Mouse (Mus musculus) kidney, postnatal 36 days (tissue): ENCODE measurements around the gene Apol9a.
A peak's percentile ranks its signal among the peaks of the same experiment; 100 is the strongest.

ENCODE experiments used
- DNase-seq, 2 experiments: peaks; one replicate each; pipeline ENCODE4 v3.0.0; 2021 to 2022; ENCODE audit warnings: mixed read lengths in 2 of 2

Apol9a gene

GRCm38 (mm10) chr15:77376920-77377319, 34.0 kb downstream of the Apol9a start:
- DNase-seq = no peak

DNA sequence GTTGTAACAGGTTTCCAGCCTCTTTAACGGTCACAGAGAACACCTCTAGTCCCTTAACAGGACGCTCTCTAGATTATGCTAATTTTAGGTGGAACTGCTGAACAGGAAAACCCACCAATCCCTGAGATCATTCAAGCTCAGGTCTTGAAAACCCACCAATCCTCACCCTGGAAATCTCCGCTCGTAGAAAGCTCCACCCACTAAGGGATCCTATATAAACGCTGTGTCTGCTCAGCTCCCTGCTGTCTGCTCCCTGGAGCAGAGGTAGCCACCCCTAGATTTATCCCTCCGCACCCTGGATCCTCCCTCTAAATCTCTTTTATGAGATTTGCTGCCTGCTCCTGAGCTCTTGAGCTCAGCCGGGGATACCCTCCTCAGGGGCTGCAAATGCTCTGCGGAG, 40.3 kb downstream of the Apol9a start:
- no peak for DNase-seq

GRCm38 (mm10) chr15:77369981-77370380, 41.0 kb downstream of the Apol9a start:
- no peak for DNase-seq

- no peak for DNase-seq
Observed at GRCm38 (mm10) chr15:77368818-77369320, 42.1 kb downstream of the Apol9a start.

DNA sequence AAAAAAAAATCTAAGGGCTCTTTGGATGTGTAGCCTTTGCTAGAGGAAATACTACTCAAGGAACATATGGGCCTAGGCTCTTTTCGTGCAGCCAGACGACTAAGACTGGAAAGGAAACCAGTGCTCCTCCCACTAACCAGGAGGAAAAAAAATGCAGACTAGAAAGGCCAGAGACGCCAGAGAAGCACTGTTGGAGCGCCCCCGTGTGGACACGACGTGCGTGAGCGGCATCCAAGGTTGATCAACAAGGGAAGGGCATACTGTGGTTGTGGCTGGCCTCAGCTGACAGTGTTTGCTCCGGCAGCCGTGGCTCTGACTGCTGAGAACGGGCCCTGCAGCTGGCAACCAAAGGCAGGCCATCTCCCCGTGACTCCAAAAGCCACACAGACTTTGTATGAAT, 42.8 kb downstream of the Apol9a start:
- DNase-seq = peak; percentile 96 to 98

DNA sequence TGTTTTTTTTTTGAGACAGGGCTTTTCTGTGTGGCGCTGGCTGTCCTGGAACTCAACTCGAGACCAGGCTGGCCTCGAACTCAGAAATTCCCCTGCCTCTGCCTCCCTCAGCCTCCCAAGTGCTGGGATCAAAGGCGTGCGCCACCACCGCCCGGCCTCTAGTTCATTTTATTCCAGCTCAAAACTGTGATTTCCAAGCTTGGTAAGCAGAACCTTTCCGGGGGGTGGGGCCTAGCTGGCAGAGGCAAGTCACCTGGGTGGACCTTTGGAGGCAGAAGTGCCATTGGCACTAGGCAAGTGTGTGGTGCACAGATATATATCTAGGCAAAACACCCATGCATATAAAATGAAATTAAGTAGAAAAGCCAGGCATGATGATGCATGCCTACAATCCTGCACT, 43.4 kb downstream of the Apol9a start:
- peak in 1 of 2 experiments; percentile 42 for DNase-seq

DNA sequence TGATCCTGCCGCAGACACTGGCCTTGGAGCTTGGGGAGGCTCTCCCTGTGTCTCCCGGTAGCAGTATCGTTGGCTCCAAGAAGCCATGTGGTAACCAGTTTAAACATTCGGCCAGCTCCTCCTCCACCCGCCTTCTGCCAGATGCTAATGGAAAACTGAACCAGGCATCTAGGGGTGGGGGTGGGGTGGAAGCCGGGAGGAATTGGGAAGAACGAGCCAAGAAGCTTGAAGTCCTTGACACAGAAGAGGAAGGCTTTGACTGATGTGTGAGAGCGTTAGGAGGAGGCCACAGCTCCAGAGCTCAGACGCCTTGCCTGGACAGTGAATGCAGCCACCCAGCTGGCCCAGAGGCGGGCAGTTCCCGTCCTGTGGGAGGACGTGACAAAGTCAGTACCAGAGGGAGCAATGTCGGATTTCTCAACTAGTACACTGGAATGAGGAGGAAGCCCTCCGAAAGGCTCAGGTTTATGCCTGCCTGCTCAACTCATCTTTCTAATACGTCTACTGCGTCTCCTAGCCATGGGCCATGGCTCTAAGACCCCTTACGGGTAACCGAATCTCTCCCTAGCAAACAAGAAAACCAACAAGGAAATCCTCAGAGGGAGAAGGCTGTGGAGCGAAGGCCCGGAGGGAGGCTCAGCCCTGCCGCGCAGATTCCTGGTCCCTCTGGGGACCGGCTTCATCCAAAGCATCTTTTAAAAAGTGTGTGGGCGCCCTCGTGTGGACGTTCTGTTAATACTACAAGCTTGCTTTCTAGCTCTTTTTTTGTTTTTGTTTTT, 44.0 kb downstream of the Apol9a start:
- DNase-seq = peak; percentile 86 to 94

DNA sequence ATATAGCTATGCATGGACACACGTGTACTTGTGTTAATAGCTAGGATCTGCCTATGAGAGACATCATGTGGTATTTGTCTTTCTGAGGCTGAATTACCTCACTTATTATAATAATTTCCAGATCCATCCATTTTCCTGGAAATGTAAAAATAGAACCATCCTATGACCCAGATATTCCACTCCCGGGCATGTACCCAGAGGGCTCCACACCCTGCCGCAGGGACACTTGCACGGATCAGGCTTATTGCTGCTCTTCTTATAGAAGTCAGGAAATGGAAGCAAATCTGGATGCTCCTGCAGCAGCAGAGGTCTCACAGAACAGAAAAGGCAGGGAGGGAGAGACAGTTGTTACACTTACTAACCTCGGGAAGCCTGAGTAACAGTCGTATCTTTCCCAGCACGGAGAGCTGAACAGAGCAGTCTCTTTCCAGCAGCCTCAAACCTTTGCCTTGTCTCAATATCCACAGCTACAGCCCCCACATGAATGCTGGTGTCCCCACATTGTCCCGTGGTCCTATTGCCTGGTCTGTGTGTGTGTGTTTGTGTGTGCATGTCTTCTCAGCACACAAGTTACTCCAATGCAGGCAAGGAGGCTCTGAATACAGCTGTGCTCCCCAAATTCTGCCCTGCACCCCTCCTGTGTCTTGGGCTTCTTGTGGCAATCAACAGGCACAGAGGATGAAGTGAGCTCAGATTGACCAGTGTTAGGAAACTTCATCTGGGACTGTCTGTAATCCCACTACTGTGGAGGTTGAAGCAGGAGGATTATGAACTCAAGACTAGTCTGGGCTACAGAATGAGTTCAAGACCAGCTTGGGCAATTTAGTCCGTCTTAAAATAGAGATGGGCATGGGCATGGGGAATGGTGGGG, 45.0 kb downstream of the Apol9a start:
- peak in 1 of 2 experiments; percentile 31 for DNase-seq

DNA sequence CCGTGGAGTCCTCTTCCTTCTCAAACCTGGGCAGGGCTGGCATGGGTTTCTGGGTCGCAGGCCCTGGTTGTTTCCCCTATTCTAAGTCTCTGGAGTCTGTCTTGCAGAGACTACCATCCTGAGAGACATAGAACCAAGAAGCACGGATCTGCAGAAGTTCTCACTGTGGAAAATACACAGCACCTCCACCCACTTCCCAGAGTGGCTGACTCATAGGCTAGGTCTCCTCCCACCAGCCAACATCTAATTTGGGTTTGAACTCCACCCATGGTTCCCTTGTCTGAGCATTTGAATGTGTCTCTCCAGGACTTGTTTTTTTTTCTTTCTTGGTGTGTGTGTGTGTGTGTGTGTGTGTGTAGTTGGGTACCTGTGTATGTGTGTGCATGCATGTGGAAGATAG, 46.9 kb downstream of the Apol9a start:
- peak in 1 of 2 experiments; percentile 58 for DNase-seq

GRCm38 (mm10) chr15:77363578-77363977, 47.4 kb downstream of the Apol9a start:
- no peak for DNase-seq

- DNase-seq = no peak
Observed at GRCm38 (mm10) chr15:77362952-77363351, 48.0 kb downstream of the Apol9a start.

DNA sequence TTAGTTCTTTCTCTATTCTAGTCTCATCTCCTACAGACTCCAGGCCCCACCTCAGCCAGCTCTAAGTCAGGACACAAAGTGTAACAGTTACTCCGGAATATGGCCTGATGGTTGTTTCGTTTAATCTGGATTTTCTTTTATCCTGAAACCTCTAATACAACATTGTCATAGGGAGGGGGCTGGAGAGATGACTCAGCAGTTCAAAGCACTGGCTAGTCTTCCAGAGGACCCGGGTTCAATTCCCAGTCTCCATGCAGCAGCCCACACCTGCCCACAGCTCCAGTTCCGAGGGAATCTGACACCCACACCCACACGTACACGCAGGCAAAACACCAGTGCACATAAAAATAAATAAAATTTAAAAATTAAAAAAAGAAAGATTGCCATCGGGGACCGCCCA, 51.0 kb downstream of the Apol9a start:
- DNase-seq = no peak

DNA sequence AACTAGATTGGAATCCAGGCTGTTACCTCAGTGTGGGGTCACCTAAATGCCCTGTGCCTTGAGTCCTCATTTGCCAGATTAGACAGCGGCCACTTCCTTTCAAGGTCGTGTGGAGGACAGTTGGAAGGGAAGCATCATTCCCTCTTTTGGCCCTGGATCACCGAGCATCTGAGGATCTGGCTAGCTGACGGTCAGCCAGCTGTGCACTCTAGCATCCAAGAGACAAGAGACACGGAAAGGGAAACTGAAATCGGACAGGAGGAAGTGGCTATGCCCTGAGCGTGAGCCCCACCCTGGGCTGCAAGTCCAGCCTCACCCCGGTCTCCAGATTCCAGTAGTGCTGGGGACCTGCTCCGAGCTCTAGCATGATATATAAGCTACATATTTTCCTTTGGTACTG, 51.4 kb downstream of the Apol9a start:
- peak; percentile 57 to 81 for DNase-seq

- no peak for DNase-seq
Observed at GRCm38 (mm10) chr15:77359084-77359483, 51.9 kb downstream of the Apol9a start.

DNA sequence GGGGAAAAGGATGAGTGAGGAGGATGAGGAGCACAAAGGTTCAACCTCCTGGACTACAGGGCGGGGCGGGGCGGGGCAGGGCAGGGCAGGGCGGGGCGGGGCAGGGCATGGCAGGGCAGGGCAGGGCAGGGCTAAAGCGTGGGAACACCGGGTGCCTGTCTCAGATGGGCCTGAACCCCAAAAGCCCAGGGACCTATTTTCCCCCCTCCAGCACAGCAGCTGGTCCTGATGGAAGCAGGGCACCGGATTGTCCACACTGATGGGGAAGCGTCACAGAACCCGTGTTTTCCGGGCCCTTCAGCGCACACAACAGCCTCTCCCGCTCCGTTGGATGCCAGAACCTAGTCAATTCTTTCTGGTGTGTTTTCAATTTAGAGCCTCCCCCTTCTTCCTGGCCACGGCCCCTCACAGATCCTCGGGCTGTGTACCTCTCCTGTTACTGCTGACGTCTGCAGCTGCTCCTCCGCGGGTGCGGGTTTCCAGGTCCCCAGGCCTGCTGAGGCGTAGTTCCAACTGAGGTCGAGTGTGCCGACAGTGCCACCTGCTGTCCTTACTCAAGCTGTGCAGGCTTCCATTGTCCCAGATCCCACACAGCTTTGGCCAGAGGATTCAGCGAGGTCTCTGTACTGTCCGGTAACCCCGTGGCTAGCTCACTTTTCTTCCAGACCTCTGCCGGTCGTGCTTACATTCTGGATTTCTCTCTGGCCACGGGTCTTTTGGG, 52.5 kb downstream of the Apol9a start:
- peak; percentile 86 to 90 for DNase-seq

DNA sequence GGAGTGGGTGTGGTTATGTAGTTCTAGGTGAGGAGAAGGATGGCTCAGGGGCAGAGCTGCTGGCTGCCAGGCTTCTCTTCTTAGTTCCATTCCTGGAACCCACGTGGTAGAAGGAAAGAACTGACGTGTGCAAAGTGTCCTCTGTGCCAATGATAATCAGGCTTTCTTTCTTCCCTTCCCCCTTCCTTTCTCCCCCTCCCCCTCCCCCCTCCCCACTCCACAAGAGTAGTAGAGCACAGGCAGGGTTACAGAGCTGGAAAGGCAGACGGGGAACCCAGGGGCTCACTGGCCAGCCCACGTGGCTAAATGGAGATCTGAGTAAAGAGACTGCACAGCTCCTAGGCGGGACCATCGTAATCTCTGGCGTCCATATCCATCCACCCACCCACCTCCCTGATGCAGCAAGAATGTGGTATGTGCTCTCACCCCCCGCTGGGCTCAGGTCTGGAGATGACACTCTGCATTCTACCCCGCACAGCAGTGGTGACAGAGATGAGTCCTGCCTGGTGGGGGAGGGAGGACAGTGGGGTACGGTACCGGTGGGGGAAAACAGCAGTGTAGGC, 54.6 kb downstream of the Apol9a start:
- no peak for DNase-seq

GRCm38 (mm10) chr15:77354848-77355551, 55.9 kb downstream of the Apol9a start:
- DNase-seq = no peak

- no peak for DNase-seq
Observed at GRCm38 (mm10) chr15:77354496-77354847, 56.5 kb downstream of the Apol9a start.
